ENCODE assay signal across 8 mouse cellular contexts in genomic region chr15:99088292-99088691, GRCm38 (mm10). TPM values are rescaled to one million over a fixed set of nuclear protein-coding genes. Genes with fewer than 3 reads are reported as not detected.
DNase-seq lines count a peak whose midpoint lies in the region; ATAC-seq and TF ChIP-seq lines count a peak whose summit lies in the region.

No protein-coding gene starts in this region.

- H3K9ac ChIP-seq in embryonic facial prominence, embryonic 13.5 days = no peak overlapping the region; the same call in 1 of the 2 replicates
- H3K9ac ChIP-seq in heart, embryonic 11.5 days (ENCODE audit: low read depth, low read length) = 0 out of 2 replicates have a peak overlapping the region, but pooled peaks have one; percentile 34
- H3K9ac ChIP-seq in liver, embryonic 16.5 days (ENCODE audit: low read depth, low read length) = no peak overlapping the region
- H3K9ac ChIP-seq in stomach, embryonic 16.5 days (ENCODE audit: low read length) = peak overlapping the region; percentile 42; the same call in 1 of the 2 replicates

- TF ChIP-seq CTCF in C2C12 (IDR thresholded peaks at IDR 0.05; ENCODE audit: control insufficient read depth, insufficient read depth, insufficient read length) = peak; percentile 98

- peaks cover 24% of the 10 kb centered on the region for H3K4me1 ChIP-seq in embryonic facial prominence, embryonic 13.5 days
- peaks cover 19% of the 10 kb centered on the region for H3K4me1 ChIP-seq in heart, embryonic 11.5 days (ENCODE audit: control insufficient read depth, insufficient read depth, low read length)
- H3K4me1 ChIP-seq in liver, embryonic 16.5 days (ENCODE audit: control insufficient read depth, low read depth, low read length) = peaks cover 10% of the 10 kb centered on the region
- peaks cover 10% of the 10 kb centered on the region for H3K4me1 ChIP-seq in stomach, embryonic 16.5 days (ENCODE audit: control insufficient read depth, insufficient read depth, low read length)

- peaks cover 10% of the 10 kb centered on the region for H3K36me3 ChIP-seq in C2C12 (ENCODE audit: control insufficient read depth, insufficient read depth)
- H3K36me3 ChIP-seq in embryonic facial prominence, embryonic 13.5 days = peaks cover under 1% of the 10 kb centered on the region; the same call in 1 of the 2 replicates
- no peaks in the 10 kb centered on the region for H3K36me3 ChIP-seq in heart, embryonic 11.5 days (ENCODE audit: control insufficient read depth, insufficient read depth, low read length)
- no peaks in the 10 kb centered on the region for H3K36me3 ChIP-seq in liver, embryonic 16.5 days (ENCODE audit: control insufficient read depth, insufficient read depth)
- no peaks in the 10 kb centered on the region for H3K36me3 ChIP-seq in stomach, embryonic 16.5 days (ENCODE audit: control insufficient read depth, insufficient read depth, low read length)

- no peak overlapping the region for H3K4me3 ChIP-seq in C2C12 (ENCODE audit: insufficient read depth, poor library complexity, severe bottlenecking)
- H3K4me3 ChIP-seq in embryonic facial prominence, embryonic 13.5 days = peak overlapping the region; percentile 33
- H3K4me3 ChIP-seq in heart, embryonic 11.5 days (ENCODE audit: low read depth, low read length) = peak overlapping the region; percentile 36
- peak overlapping the region; percentile 25; the same call in 1 of the 2 replicates for H3K4me3 ChIP-seq in liver, embryonic 16.5 days (ENCODE audit: low read depth, low read length)
- H3K4me3 ChIP-seq in stomach, embryonic 16.5 days (replicated peaks; ENCODE audit: low read length) = peak overlapping the region; percentile 31

- H3K4me2 ChIP-seq in embryonic facial prominence, embryonic 13.5 days = peak overlapping the region; percentile 53
- peak overlapping the region; percentile 62 for H3K4me2 ChIP-seq in heart, embryonic 11.5 days
- H3K4me2 ChIP-seq in liver, embryonic 16.5 days (ENCODE audit: low read depth, low read length) = peak overlapping the region; percentile 33
- peak overlapping the region; percentile 52 for H3K4me2 ChIP-seq in stomach, embryonic 16.5 days (ENCODE audit: low read depth, low read length)

- no peaks in the 10 kb centered on the region for H3K27me3 ChIP-seq in C2C12 (ENCODE audit: control insufficient read depth, insufficient read depth, insufficient read length)
- peaks cover 100% of the 10 kb centered on the region for H3K27me3 ChIP-seq in embryonic facial prominence, embryonic 13.5 days
- H3K27me3 ChIP-seq in heart, embryonic 11.5 days (ENCODE audit: control insufficient read depth, insufficient read depth, low read length) = peaks cover 97% of the 10 kb centered on the region
- peaks cover 87% of the 10 kb centered on the region for H3K27me3 ChIP-seq in liver, embryonic 16.5 days (ENCODE audit: control insufficient read depth, insufficient read depth, low read depth, low read length)
- peaks cover 79% of the 10 kb centered on the region for H3K27me3 ChIP-seq in stomach, embryonic 16.5 days (ENCODE audit: control insufficient read depth, insufficient read depth, low read length)

- no peaks in the 10 kb centered on the region for H3K79me3 ChIP-seq in C2C12 (ENCODE audit: low read depth)

- no peaks in the 10 kb centered on the region for H3K9me3 ChIP-seq in embryonic facial prominence, embryonic 13.5 days
- H3K9me3 ChIP-seq in heart, embryonic 11.5 days (replicated peaks; ENCODE audit: control insufficient read depth, low read length) = no peaks in the 10 kb centered on the region
- H3K9me3 ChIP-seq in liver, embryonic 16.5 days (replicated peaks; ENCODE audit: control insufficient read depth, low read length) = no peaks in the 10 kb centered on the region
- no peaks in the 10 kb centered on the region for H3K9me3 ChIP-seq in stomach, embryonic 16.5 days (replicated peaks; ENCODE audit: control insufficient read depth, low read length)

- peak; percentile 82 to 89 for DNase-seq in adrenal gland, postnatal 36 days
- peak; percentile 72 for DNase-seq in kidney, adult 9 months
- DNase-seq in neural tube, embryonic 10.5 days (ENCODE audit: extremely low spot score, low spot score) = peak; percentile 86

- peak overlapping the region; percentile 21 for H3ac ChIP-seq in C2C12 (ENCODE audit: control insufficient read depth, insufficient read length, low read depth)

- under 1% methylated on average over 27 of the region's 27 CpGs for WGBS in embryonic facial prominence, embryonic 13.5 days
- WGBS in heart, embryonic 11.5 days (ENCODE audit: insufficient replicate concordance) = under 1% methylated on average over 27 of the region's 27 CpGs
- WGBS in liver, embryonic 16.5 days (ENCODE audit: insufficient replicate concordance) = under 1% methylated on average over 27 of the region's 27 CpGs
- 1% methylated on average over 27 of the region's 27 CpGs for WGBS in stomach, embryonic 16.5 days

- 0 out of 2 replicates have a peak, but pooled peaks have one; percentile 38 for ATAC-seq in embryonic facial prominence, embryonic 13.5 days (ENCODE audit: insufficient number of reproducible peaks, insufficient read depth, low FRiP score, low TSS enrichment, low read depth)
- peak; percentile 51; the same call in 1 of the 2 replicates for ATAC-seq in heart, embryonic 11.5 days (replicated peaks; ENCODE audit: insufficient number of reproducible peaks, low FRiP score, low TSS enrichment)
- ATAC-seq in liver, embryonic 16.5 days (ENCODE audit: low read depth) = peak; percentile 44; the same call in 1 of the 2 replicates
- ATAC-seq in stomach, embryonic 16.5 days (ENCODE audit: insufficient read depth, low FRiP score) = peak; percentile 69

- H3K27ac ChIP-seq in embryonic facial prominence, embryonic 13.5 days = no peak overlapping the region
- no peak overlapping the region for H3K27ac ChIP-seq in heart, embryonic 11.5 days (ENCODE audit: low read depth, low read length)
- H3K27ac ChIP-seq in liver, embryonic 16.5 days (ENCODE audit: low read length) = no peak overlapping the region
- H3K27ac ChIP-seq in stomach, embryonic 16.5 days (ENCODE audit: low read length) = no peak overlapping the region

- H3K79me2 ChIP-seq in C2C12 (ENCODE audit: control insufficient read depth, insufficient read depth) = no peaks in the 10 kb centered on the region

TF ChIP-seq in C2C12, 6 proteins besides CTCF, POLR2A, EP300 and RAD21:
- TF ChIP-seq FOSL1 (IDR thresholded peaks at IDR 0.05; ENCODE audit: insufficient read depth, low read length, poor library complexity, severe bottlenecking) (no peak), MAX (IDR thresholded peaks at IDR 0.05) (no peak), MYOD1 (IDR thresholded peaks at IDR 0.05; ENCODE audit: control insufficient read depth, insufficient read length, low read depth) (no peak), MYOG (IDR thresholded peaks at IDR 0.05; ENCODE audit: control insufficient read depth, extremely low read depth, insufficient read length) (no peak), CEBPB (IDR thresholded peaks at IDR 0.05; ENCODE audit: low read depth) (no peak), USF1 (IDR thresholded peaks at IDR 0.05; ENCODE audit: low read depth) (no peak)

RNA-seq across cellular contexts. Expression of gene C1ql4, which starts 0.7 kb away (rescaled TPM):
- 0.07 TPM for polyA plus RNA-seq in C2C12 (2012; fragmentation: generic; extraction: Trizol)
- total RNA-seq in adrenal gland, postnatal 36 days (2021) = not detected
- 0.22 TPM in 1 of 2 replicates, not detected in the other for polyA plus RNA-seq in embryonic facial prominence, embryonic 13.5 days (2015; fragmentation: Nextera tagmentation; extraction: Ambion mirVana)
- 0.20 and 0.27 TPM in 2 replicates for polyA plus RNA-seq in heart, embryonic 11.5 days (2014; fragmentation: Nextera tagmentation; extraction: Ambion mirVana)
- polyA plus RNA-seq in liver, embryonic 16.5 days (2015; fragmentation: Nextera tagmentation; extraction: Ambion mirVana) = not detected in 2 replicates
- polyA plus RNA-seq in stomach, embryonic 16.5 days (2015; fragmentation: Nextera tagmentation; extraction: Ambion mirVana) = not detected in 2 replicates

RNA-seq across cellular contexts. Expression of gene Dnajc22, which starts 4.7 kb away (rescaled TPM):
- polyA plus RNA-seq in C2C12 (2012; fragmentation: generic; extraction: Trizol) = 0.74 TPM
- 1 to 10 TPM; 1.6 to 3.4 TPM for total RNA-seq in adrenal gland, postnatal 36 days (2021)
- 0.44 and 0.52 TPM in 2 replicates for polyA plus RNA-seq in embryonic facial prominence, embryonic 13.5 days (2015; fragmentation: Nextera tagmentation; extraction: Ambion mirVana)
- polyA plus RNA-seq in heart, embryonic 11.5 days (2014; fragmentation: Nextera tagmentation; extraction: Ambion mirVana) = 0.96 and 1.7 TPM in 2 replicates
- 18.5 and 19.2 TPM in 2 replicates for polyA plus RNA-seq in liver, embryonic 16.5 days (2015; fragmentation: Nextera tagmentation; extraction: Ambion mirVana)
- polyA plus RNA-seq in stomach, embryonic 16.5 days (2015; fragmentation: Nextera tagmentation; extraction: Ambion mirVana) = 14.1 TPM in 2 replicates

RNA-seq across cellular contexts. Expression of gene Troap, which starts 13.9 kb away (rescaled TPM):
- polyA plus RNA-seq in C2C12 (2012; fragmentation: generic; extraction: Trizol) = 49.0 TPM
- 1 to 10 TPM; 1.1 to 1.6 TPM for total RNA-seq in adrenal gland, postnatal 36 days (2021)
- polyA plus RNA-seq in embryonic facial prominence, embryonic 13.5 days (2015; fragmentation: Nextera tagmentation; extraction: Ambion mirVana) = 30.9 and 41.1 TPM in 2 replicates
- 21.1 and 22.0 TPM in 2 replicates for polyA plus RNA-seq in heart, embryonic 11.5 days (2014; fragmentation: Nextera tagmentation; extraction: Ambion mirVana)
- 13.3 and 15.2 TPM in 2 replicates for polyA plus RNA-seq in liver, embryonic 16.5 days (2015; fragmentation: Nextera tagmentation; extraction: Ambion mirVana)
- polyA plus RNA-seq in stomach, embryonic 16.5 days (2015; fragmentation: Nextera tagmentation; extraction: Ambion mirVana) = 25.6 and 26.4 TPM in 2 replicates

RNA-seq across cellular contexts. Expression of gene Prph, which starts 33.3 kb away (rescaled TPM):
- polyA plus RNA-seq in C2C12 (2012; fragmentation: generic; extraction: Trizol) = 1.3 TPM
- total RNA-seq in adrenal gland, postnatal 36 days (2021) = 1 to 10 TPM; 1.3 to 3.4 TPM
- 1.8 and 7.1 TPM in 2 replicates for polyA plus RNA-seq in embryonic facial prominence, embryonic 13.5 days (2015; fragmentation: Nextera tagmentation; extraction: Ambion mirVana)
- 0.09 and 0.59 TPM in 2 replicates for polyA plus RNA-seq in heart, embryonic 11.5 days (2014; fragmentation: Nextera tagmentation; extraction: Ambion mirVana)
- polyA plus RNA-seq in liver, embryonic 16.5 days (2015; fragmentation: Nextera tagmentation; extraction: Ambion mirVana) = 0.86 and 1.1 TPM in 2 replicates
- 24.4 and 25.4 TPM in 2 replicates for polyA plus RNA-seq in stomach, embryonic 16.5 days (2015; fragmentation: Nextera tagmentation; extraction: Ambion mirVana)

RNA-seq across cellular contexts. Expression of gene Spats2, which starts 37.4 kb away (rescaled TPM):
- 25.4 TPM for polyA plus RNA-seq in C2C12 (2012; fragmentation: generic; extraction: Trizol)
- total RNA-seq in adrenal gland, postnatal 36 days (2021) = 10 to 100 TPM; 15.3 to 17.7 TPM
- 44.1 and 51.0 TPM in 2 replicates for polyA plus RNA-seq in embryonic facial prominence, embryonic 13.5 days (2015; fragmentation: Nextera tagmentation; extraction: Ambion mirVana)
- 43.5 and 45.2 TPM in 2 replicates for polyA plus RNA-seq in heart, embryonic 11.5 days (2014; fragmentation: Nextera tagmentation; extraction: Ambion mirVana)
- 5.5 and 6.0 TPM in 2 replicates for polyA plus RNA-seq in liver, embryonic 16.5 days (2015; fragmentation: Nextera tagmentation; extraction: Ambion mirVana)
- polyA plus RNA-seq in stomach, embryonic 16.5 days (2015; fragmentation: Nextera tagmentation; extraction: Ambion mirVana) = 18.3 and 20.2 TPM in 2 replicates

Comparison
In these comparisons a context has a peak if more than half of its experiments do, and no peak if none do; other contexts are left out.
1. H3K9ac ChIP-seq: peak in heart, embryonic 11.5 days (single experiment) and stomach, embryonic 16.5 days (single experiment); none in embryonic facial prominence, embryonic 13.5 days (single experiment) and liver, embryonic 16.5 days (single experiment).
2. Peak in every context shown above with its lines, with median percentiles within 50 percentile points of each other: DNase-seq, ATAC-seq and H3K4me2 ChIP-seq.